Comparison of ENCODE assay signal across 8 mouse cellular contexts in the genomic region with DNA sequence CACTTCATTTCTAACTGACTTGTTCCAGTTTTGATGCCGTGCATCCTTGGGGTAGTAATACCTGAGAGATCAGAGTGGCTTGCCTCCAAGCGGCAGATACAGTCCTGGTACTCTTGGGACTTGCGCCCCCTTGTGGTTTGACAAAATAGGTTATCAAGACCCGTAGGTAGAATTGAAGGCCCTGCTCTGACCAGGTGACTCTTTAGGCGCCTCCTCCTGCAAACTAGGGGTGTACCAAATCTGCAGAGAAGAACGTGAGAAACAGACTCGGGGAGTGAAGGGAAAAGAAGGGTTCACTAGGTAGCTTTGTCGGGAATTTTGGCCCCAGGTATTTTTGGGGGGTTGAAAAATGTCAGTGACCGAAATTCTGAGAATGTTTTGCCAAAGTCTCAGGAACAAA. TPM values are rescaled to one million over a fixed set of nuclear protein-coding genes. Genes with fewer than 3 reads are reported as not detected.
DNase-seq lines count a peak whose midpoint lies in the region; ATAC-seq and TF ChIP-seq lines count a peak whose summit lies in the region.

No protein-coding gene starts in this region.

- H3K4me3 ChIP-seq in E14TG2a.4 (replicated peaks; ENCODE audit: low read length), result no peak overlapping the region
- H3K4me3 ChIP-seq in forebrain, embryonic 11.5 days (ENCODE audit: low read depth, low read length), result no peak overlapping the region; the same call in 1 of the 2 replicates
- H3K4me3 ChIP-seq in heart, embryonic 16.5 days (ENCODE audit: low read length), result peak overlapping the region; percentile 18; the same call in 1 of the 2 replicates
- peak overlapping the region; percentile 39 for H3K4me3 ChIP-seq in liver, embryonic 15.5 days (replicated peaks)
- no peak overlapping the region for H3K4me3 ChIP-seq in neural tube, embryonic 11.5 days (ENCODE audit: low read depth, low read length)
- peak overlapping the region; percentile 13 for H3K4me3 ChIP-seq in stomach, embryonic 16.5 days (replicated peaks; ENCODE audit: low read length)

- peak; percentile 82 for DNase-seq in c-Kit-positive CD71-positive TER-119-negative erythroid progenitor cells, embryonic 14.5 days (ENCODE audit: low read depth)
- DNase-seq in forebrain, embryonic 11.5 days (ENCODE audit: low spot score), result peak; percentile 87
- DNase-seq in kidney, postnatal 25 days, result peak; percentile 86 to 91
- peak; percentile 73 for DNase-seq in neural tube, embryonic 11.5 days (ENCODE audit: low spot score)

- peak overlapping the region; percentile 37 for H3K4me2 ChIP-seq in forebrain, embryonic 11.5 days (ENCODE audit: low read depth, low read length, severe bottlenecking)
- H3K4me2 ChIP-seq in heart, embryonic 16.5 days (ENCODE audit: low read depth, low read length), result peak overlapping the region; percentile 58
- H3K4me2 ChIP-seq in liver, embryonic 15.5 days, result peak overlapping the region; percentile 68
- peak overlapping the region; percentile 19; the same call in 1 of the 2 replicates for H3K4me2 ChIP-seq in neural tube, embryonic 11.5 days (ENCODE audit: low read depth)
- H3K4me2 ChIP-seq in stomach, embryonic 16.5 days (ENCODE audit: low read depth, low read length), result peak overlapping the region; percentile 51

- no peaks in the 10 kb centered on the region for H3K36me3 ChIP-seq in E14TG2a.4 (ENCODE audit: insufficient read depth, low read length)
- no peaks in the 10 kb centered on the region for H3K36me3 ChIP-seq in forebrain, embryonic 11.5 days (ENCODE audit: control insufficient read depth, insufficient read depth, low read length)
- H3K36me3 ChIP-seq in heart, embryonic 16.5 days (ENCODE audit: control insufficient read depth, insufficient read depth), result no peaks in the 10 kb centered on the region
- no peaks in the 10 kb centered on the region for H3K36me3 ChIP-seq in liver, embryonic 15.5 days (replicated peaks)
- H3K36me3 ChIP-seq in neural tube, embryonic 11.5 days (ENCODE audit: control insufficient read depth, insufficient read depth, low read length), result no peaks in the 10 kb centered on the region
- H3K36me3 ChIP-seq in stomach, embryonic 16.5 days (ENCODE audit: control insufficient read depth, insufficient read depth, low read length), result no peaks in the 10 kb centered on the region

- peaks cover 10% of the 10 kb centered on the region; the same call in 1 of the 2 replicates for H3K4me1 ChIP-seq in E14TG2a.4 (replicated peaks; ENCODE audit: low read depth, low read length)
- no peaks in the 10 kb centered on the region; the same call in 1 of the 2 replicates for H3K4me1 ChIP-seq in forebrain, embryonic 11.5 days (replicated peaks; ENCODE audit: control insufficient read depth, insufficient read depth, low read length)
- H3K4me1 ChIP-seq in heart, embryonic 16.5 days (ENCODE audit: control insufficient read depth, insufficient read depth, low read length), result peaks cover 22% of the 10 kb centered on the region
- peaks cover 26% of the 10 kb centered on the region for H3K4me1 ChIP-seq in liver, embryonic 15.5 days (replicated peaks)
- H3K4me1 ChIP-seq in neural tube, embryonic 11.5 days (ENCODE audit: control insufficient read depth, insufficient read depth, low read length), result no peaks in the 10 kb centered on the region
- H3K4me1 ChIP-seq in stomach, embryonic 16.5 days (ENCODE audit: control insufficient read depth, insufficient read depth, low read length), result peaks cover 8% of the 10 kb centered on the region; the same call in 1 of the 2 replicates

- no peaks in the 10 kb centered on the region for H3K9me3 ChIP-seq in E14TG2a.4 (ENCODE audit: low read length)
- H3K9me3 ChIP-seq in forebrain, embryonic 11.5 days (ENCODE audit: control insufficient read depth, low read length), result no peaks in the 10 kb centered on the region
- H3K9me3 ChIP-seq in heart, embryonic 16.5 days (replicated peaks; ENCODE audit: control insufficient read depth, low read length), result no peaks in the 10 kb centered on the region
- no peaks in the 10 kb centered on the region for H3K9me3 ChIP-seq in liver, embryonic 15.5 days (replicated peaks)
- no peaks in the 10 kb centered on the region for H3K9me3 ChIP-seq in neural tube, embryonic 11.5 days (ENCODE audit: control insufficient read depth, low read length)
- no peaks in the 10 kb centered on the region for H3K9me3 ChIP-seq in stomach, embryonic 16.5 days (replicated peaks; ENCODE audit: control insufficient read depth, low read length)

- peaks cover 6% of the 10 kb centered on the region; the same call in 1 of the 2 replicates for H3K27me3 ChIP-seq in E14TG2a.4 (ENCODE audit: insufficient read depth, low read length)
- no peaks in the 10 kb centered on the region for H3K27me3 ChIP-seq in forebrain, embryonic 11.5 days (ENCODE audit: control insufficient read depth, insufficient read depth, low read length)
- H3K27me3 ChIP-seq in heart, embryonic 16.5 days (ENCODE audit: control insufficient read depth, insufficient read depth, low read length), result no peaks in the 10 kb centered on the region
- peaks cover 14% of the 10 kb centered on the region for H3K27me3 ChIP-seq in liver, embryonic 15.5 days
- no peaks in the 10 kb centered on the region for H3K27me3 ChIP-seq in neural tube, embryonic 11.5 days (ENCODE audit: control insufficient read depth, insufficient read depth, low read length)
- no peaks in the 10 kb centered on the region for H3K27me3 ChIP-seq in stomach, embryonic 16.5 days (ENCODE audit: control insufficient read depth, insufficient read depth, low read length)

- H3K27ac ChIP-seq in forebrain, embryonic 11.5 days (ENCODE audit: low read depth, low read length), result no peak overlapping the region
- H3K27ac ChIP-seq in heart, embryonic 16.5 days (ENCODE audit: low read length), result peak overlapping the region; percentile 60; the same call in 1 of the 2 replicates
- peak overlapping the region; percentile 65 for H3K27ac ChIP-seq in liver, embryonic 15.5 days (replicated peaks)
- no peak overlapping the region for H3K27ac ChIP-seq in neural tube, embryonic 11.5 days (ENCODE audit: low read depth, low read length)
- peak overlapping the region; percentile 72 for H3K27ac ChIP-seq in stomach, embryonic 16.5 days (ENCODE audit: low read length)

- peak overlapping the region; percentile 28; the same call in 1 of the 2 replicates for H3K9ac ChIP-seq in forebrain, embryonic 11.5 days (ENCODE audit: low read length)
- H3K9ac ChIP-seq in heart, embryonic 16.5 days (ENCODE audit: low read length), result peak overlapping the region; percentile 51
- peak overlapping the region; percentile 47; the same call in 1 of the 2 replicates for H3K9ac ChIP-seq in liver, embryonic 15.5 days
- no peak overlapping the region for H3K9ac ChIP-seq in neural tube, embryonic 11.5 days (ENCODE audit: low read length)
- peak overlapping the region; percentile 50 for H3K9ac ChIP-seq in stomach, embryonic 16.5 days (ENCODE audit: low read length)

- ATAC-seq in forebrain, embryonic 11.5 days (replicated peaks; ENCODE audit: low FRiP score), result peak; percentile 72
- ATAC-seq in heart, embryonic 16.5 days (replicated peaks; ENCODE audit: extremely low read depth, insufficient read depth, low FRiP score), result 0 out of 2 replicates have a peak, but pooled peaks have one; percentile 39
- peak; percentile 64 for ATAC-seq in liver, embryonic 15.5 days (ENCODE audit: insufficient read depth)
- ATAC-seq in neural tube, embryonic 11.5 days (ENCODE audit: insufficient read depth, low FRiP score, low TSS enrichment), result peak; percentile 67; the same call in 1 of the 2 replicates
- peak; percentile 80 for ATAC-seq in stomach, embryonic 16.5 days (ENCODE audit: insufficient read depth, low FRiP score)

- TF ChIP-seq CTCF in E14TG2a.4 (conservative IDR thresholded peaks at IDR 0.05; ENCODE audit: low read length), result peak; percentile 57

- WGBS in forebrain, embryonic 11.5 days, result 1% methylated on average over 9 of the region's 9 CpGs
- WGBS in heart, embryonic 16.5 days, result 3% methylated on average over 9 of the region's 9 CpGs
- 2% methylated on average over 9 of the region's 9 CpGs for WGBS in liver, embryonic 15.5 days (ENCODE audit: insufficient replicate concordance)
- 4% methylated on average over 9 of the region's 9 CpGs for WGBS in neural tube, embryonic 11.5 days
- WGBS in stomach, embryonic 16.5 days, result 4% methylated on average over 9 of the region's 9 CpGs

RNA-seq across cellular contexts. Expression of a gene that starts 7.9 kb away (rescaled TPM):
- 0.28 TPM in 1 of 2 replicates, not detected in the other for polyA plus RNA-seq in forebrain, embryonic 11.5 days (2014; fragmentation: Nextera tagmentation; extraction: Ambion mirVana)
- 8.6 and 13.8 TPM in 2 replicates for polyA plus RNA-seq in heart, embryonic 16.5 days (2015; fragmentation: Nextera tagmentation; extraction: Ambion mirVana)
- 20.8 and 24.4 TPM in 2 replicates for polyA plus RNA-seq in liver, embryonic 15.5 days (2015; fragmentation: Nextera tagmentation; extraction: Ambion mirVana)
- polyA plus RNA-seq in neural tube, embryonic 11.5 days (2014; fragmentation: Nextera tagmentation; extraction: Ambion mirVana), result 0.58 and 1.9 TPM in 2 replicates
- 58.9 and 64.9 TPM in 2 replicates for polyA plus RNA-seq in stomach, embryonic 16.5 days (2015; fragmentation: Nextera tagmentation; extraction: Ambion mirVana)

Comparison
In these comparisons a context has a peak if more than half of its experiments do, and no peak if none do; other contexts are left out.
1. H3K4me3 ChIP-seq: peak in heart, embryonic 16.5 days (single experiment), liver, embryonic 15.5 days (single experiment) and stomach, embryonic 16.5 days (single experiment); none in E14TG2a.4 (single experiment), forebrain, embryonic 11.5 days (single experiment) and neural tube, embryonic 11.5 days (single experiment).
2. H3K27ac ChIP-seq: peak in heart, embryonic 16.5 days (single experiment), liver, embryonic 15.5 days (single experiment) and stomach, embryonic 16.5 days (single experiment); none in forebrain, embryonic 11.5 days (single experiment) and neural tube, embryonic 11.5 days (single experiment).
3. Peak in every context shown above with its lines, with median percentiles within 50 percentile points of each other: DNase-seq, ATAC-seq and H3K4me2 ChIP-seq.